Mouse (Mus musculus): ENCODE data around the gene Ano6.

GRCm38 (mm10) chr15:95793748-95794491 is 3.3 kb downstream of the Ano6 start:
- no peak for TF ChIP-seq POLR2A (IDR thresholded peaks at IDR 0.05; ENCODE audit: borderline replicate concordance, insufficient read depth, low read length)
- TF ChIP-seq CTCF (IDR thresholded peaks at IDR 0.05; ENCODE audit: borderline replicate concordance, insufficient read depth, low read depth, low read length): no peak

Measured in cerebellum, adult 2 months (tissue).